Comparison of ENCODE assay signal across 8 mouse cellular contexts in the genomic region with DNA sequence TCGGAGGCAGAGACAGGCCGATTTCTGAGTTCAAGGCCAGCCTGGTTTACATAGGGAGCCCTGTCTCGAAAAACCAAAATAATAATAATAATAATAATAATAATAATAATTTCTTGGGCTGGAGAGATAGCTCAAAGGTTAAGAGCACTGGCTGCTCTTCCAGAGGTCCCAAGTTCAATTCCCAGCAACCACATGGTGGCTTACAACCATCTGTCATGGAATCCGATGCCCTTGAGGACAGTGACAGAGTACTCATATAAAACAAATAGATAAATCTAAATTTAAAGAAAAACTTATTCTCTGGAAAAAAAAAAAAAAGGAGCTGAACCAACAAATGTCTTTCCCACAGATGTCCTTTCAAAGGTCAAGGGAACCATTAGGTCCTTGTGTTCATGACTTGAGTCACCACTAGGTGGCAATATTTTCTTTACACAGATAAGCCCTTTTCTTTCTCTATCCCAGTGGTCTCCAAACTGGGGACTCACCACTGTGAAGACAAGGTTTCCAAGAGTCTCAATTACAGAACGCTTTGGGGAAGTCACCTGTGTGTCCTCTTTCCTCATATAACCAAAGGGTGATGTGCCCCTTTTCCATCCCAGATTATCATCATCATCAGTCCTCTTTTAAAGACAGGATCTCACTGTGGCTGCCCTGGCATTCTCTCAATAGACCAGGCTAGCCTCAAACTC.
DNase-seq lines count a peak whose midpoint lies in the region; ATAC-seq and TF ChIP-seq lines count a peak whose summit lies in the region.

No protein-coding gene starts in this region.

- H3K4me1 ChIP-seq in testis, adult 2 months (ENCODE audit: control insufficient read depth, insufficient read depth, low read length): no peaks in the 10 kb centered on the region
- H3K4me1 ChIP-seq in forebrain, embryonic 12.5 days: no peaks in the 10 kb centered on the region; the same call in 1 of the 2 replicates
- no peaks in the 10 kb centered on the region for H3K4me1 ChIP-seq in kidney, postnatal 0 days (replicated peaks; ENCODE audit: insufficient read depth, low read length)

- peak; percentile 61; the same call in 1 of the 2 replicates for ATAC-seq in forebrain, embryonic 12.5 days (ENCODE audit: low FRiP score)
- ATAC-seq in kidney, postnatal 0 days (replicated peaks; ENCODE audit: low FRiP score, low read depth): peak; percentile 57; the same call in 1 of the 2 replicates

- H3K9me3 ChIP-seq in forebrain, embryonic 12.5 days: no peaks in the 10 kb centered on the region
- H3K9me3 ChIP-seq in kidney, postnatal 0 days (replicated peaks; ENCODE audit: low read length): no peaks in the 10 kb centered on the region

- H3K4me3 ChIP-seq in testis, adult 2 months (ENCODE audit: control insufficient read depth, low read depth, low read length): peak overlapping the region; percentile 28
- H3K4me3 ChIP-seq in forebrain, embryonic 12.5 days (replicated peaks): no peak overlapping the region
- no peak overlapping the region for H3K4me3 ChIP-seq in kidney, postnatal 0 days (replicated peaks; ENCODE audit: low read depth, low read length)

- TF ChIP-seq POLR2A in testis, adult 2 months (IDR thresholded peaks at IDR 0.05; ENCODE audit: control insufficient read depth, low read depth, low read length): no peak

- H3K27ac ChIP-seq in testis, adult 2 months (ENCODE audit: control insufficient read depth, insufficient read depth, low read depth, low read length): no peak overlapping the region
- no peak overlapping the region for H3K27ac ChIP-seq in forebrain, embryonic 12.5 days
- no peak overlapping the region for H3K27ac ChIP-seq in kidney, postnatal 0 days

- 66% methylated on average over 5 of the region's 5 CpGs for WGBS in forebrain, embryonic 12.5 days
- WGBS in kidney, postnatal 0 days: 71% methylated on average over 5 of the region's 5 CpGs

- peak; percentile 15 for DNase-seq in adrenal gland, postnatal 14 days
- DNase-seq in adrenal gland, postnatal 4 days (ENCODE audit: low spot score in 2 of 2): no peak
- DNase-seq in testis, postnatal 10 days (ENCODE audit: low spot score): no peak
- peak; percentile 88 for DNase-seq in kidney, postnatal 0 days (ENCODE audit: low spot score)
- peak; percentile 92 for DNase-seq in retina, embryonic 14.5 days (ENCODE audit: low spot score)
- no peak for DNase-seq in right cerebral cortex, postnatal 14 days

- no peaks in the 10 kb centered on the region for H3K36me3 ChIP-seq in testis, adult 2 months (ENCODE audit: control insufficient read depth, insufficient read depth, low read length)
- no peaks in the 10 kb centered on the region for H3K36me3 ChIP-seq in forebrain, embryonic 12.5 days (replicated peaks)
- no peaks in the 10 kb centered on the region for H3K36me3 ChIP-seq in kidney, postnatal 0 days (ENCODE audit: insufficient read depth, low read length)

- H3K9ac ChIP-seq in forebrain, embryonic 12.5 days: no peak overlapping the region
- H3K9ac ChIP-seq in kidney, postnatal 0 days (ENCODE audit: low read depth, low read length): no peak overlapping the region

- H3K4me2 ChIP-seq in forebrain, embryonic 12.5 days: no peak overlapping the region
- H3K4me2 ChIP-seq in kidney, postnatal 0 days (ENCODE audit: low read length): no peak overlapping the region

- TF ChIP-seq CTCF in testis, adult 2 months (IDR thresholded peaks at IDR 0.05; ENCODE audit: control insufficient read depth, insufficient read depth, insufficient replicate concordance, low read depth, low read length): no peak
- TF ChIP-seq CTCF in kidney, postnatal 0 days (IDR thresholded peaks at IDR 0.05; ENCODE audit: low read depth): peak; percentile 85

- no peaks in the 10 kb centered on the region for H3K27me3 ChIP-seq in testis, adult 2 months (ENCODE audit: control insufficient read depth, insufficient read depth, low read length)
- no peaks in the 10 kb centered on the region for H3K27me3 ChIP-seq in forebrain, embryonic 12.5 days
- no peaks in the 10 kb centered on the region for H3K27me3 ChIP-seq in kidney, postnatal 0 days (ENCODE audit: insufficient read depth, low read length)

Comparison
In these comparisons a context has a peak if more than half of its experiments do, and no peak if none do; other contexts are left out.
1. DNase-seq: peak in adrenal gland, postnatal 14 days (single experiment), kidney, postnatal 0 days (single experiment) and retina, embryonic 14.5 days (single experiment); none in adrenal gland, postnatal 4 days (0 of 2), testis, postnatal 10 days (single experiment) and right cerebral cortex, postnatal 14 days (single experiment).